Mouse (Mus musculus): Measurements from ENCODE around the gene Sv2a. TPM values are rescaled to one million over a fixed set of nuclear protein-coding genes. Genes with fewer than 3 reads are reported as not detected.
"Not testable (repeated sequence)": the region's sequence is repeated elsewhere in the genome, so short reads cannot be mapped to it uniquely, and the experiment has no call there.

The Sv2a gene
- polyA plus RNA-seq, 1 experiment, result 3.9 TPM

DNA sequence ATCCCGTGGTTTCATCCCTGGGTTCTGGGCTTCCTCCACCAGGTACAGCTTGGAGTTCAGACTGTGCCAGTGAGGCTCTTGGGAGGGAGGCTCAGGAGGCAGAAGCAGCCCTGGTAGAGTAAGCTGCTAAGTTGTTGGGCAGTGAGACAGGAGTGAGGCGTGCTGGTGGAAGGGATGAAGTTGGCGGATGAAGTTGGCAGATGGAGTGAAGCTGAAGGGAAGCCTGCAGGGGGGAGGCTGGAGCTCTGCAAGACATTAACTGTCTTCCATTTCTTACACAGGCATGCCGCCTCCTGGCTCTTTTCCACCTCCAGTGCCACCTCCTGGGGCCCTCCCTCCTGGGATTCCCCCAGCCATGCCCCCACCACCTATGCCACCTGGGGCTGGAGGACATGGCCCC, 6.9 kb upstream of the Sv2a start:
- DNase-seq (ENCODE audit: low read depth), result not testable (repeated sequence)

DNA sequence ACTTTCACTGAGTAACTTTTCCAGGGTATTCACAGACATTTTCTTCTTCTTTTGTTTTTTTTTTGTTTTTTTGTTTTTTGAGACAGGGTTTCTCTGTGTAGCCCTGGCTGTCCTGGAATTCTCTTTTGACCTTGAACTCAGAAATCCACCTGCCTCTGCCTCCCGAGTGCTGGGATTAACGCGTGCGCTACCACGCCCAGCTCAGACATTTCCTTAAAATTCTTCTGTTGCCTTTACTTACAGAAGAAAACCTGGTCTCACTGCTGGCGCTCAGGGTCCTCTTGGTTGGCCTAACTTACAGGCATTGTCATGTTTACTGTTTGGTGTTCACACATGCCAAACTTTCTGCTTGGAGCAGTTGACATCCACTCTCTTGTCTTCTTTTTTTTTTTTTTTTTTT, 5.7 kb upstream of the Sv2a start:
- no peak for DNase-seq (ENCODE audit: low read depth)

DNA sequence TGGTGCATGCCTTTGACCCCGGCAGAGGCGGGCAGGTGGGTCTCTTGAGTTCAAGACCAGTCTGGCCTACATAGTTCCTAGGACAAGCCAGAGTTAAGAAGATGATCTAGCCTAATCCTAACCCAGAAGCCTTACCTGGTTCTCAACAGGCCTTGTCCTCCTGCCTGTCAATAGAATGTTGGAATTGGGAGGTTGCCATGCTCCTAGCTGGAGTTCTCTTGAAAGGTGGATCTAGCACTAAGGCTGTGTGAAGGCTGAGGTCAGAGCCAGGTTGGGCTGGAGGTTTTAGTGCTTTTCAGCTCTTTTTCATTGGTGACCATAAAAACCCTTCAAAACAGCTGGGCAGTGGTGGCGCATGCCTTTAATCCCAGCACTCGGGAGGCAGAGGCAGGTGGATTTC, 2.5 kb upstream of the Sv2a start:
- no peak for DNase-seq (ENCODE audit: low read depth)

DNA sequence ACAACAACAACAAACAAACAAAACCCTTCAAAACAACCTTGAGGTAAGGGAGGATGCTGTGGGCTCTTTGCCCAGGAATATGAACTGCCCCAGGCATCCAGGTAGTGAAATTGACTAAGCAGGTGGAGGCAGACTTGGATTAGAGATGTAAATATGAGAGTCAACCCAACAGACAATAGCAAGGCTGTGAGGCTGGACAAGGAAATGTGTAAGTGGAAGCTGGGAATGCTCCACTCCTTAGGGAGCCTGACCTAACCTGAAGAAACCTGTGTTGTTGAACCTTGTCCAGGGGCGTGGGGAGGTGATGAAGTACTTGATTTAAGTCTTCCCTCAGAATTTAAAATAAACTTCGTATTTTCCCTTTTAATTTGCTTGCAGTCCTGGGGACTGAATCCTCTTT, 2.0 kb upstream of the Sv2a start:
- no peak for DNase-seq (ENCODE audit: low read depth)

DNA sequence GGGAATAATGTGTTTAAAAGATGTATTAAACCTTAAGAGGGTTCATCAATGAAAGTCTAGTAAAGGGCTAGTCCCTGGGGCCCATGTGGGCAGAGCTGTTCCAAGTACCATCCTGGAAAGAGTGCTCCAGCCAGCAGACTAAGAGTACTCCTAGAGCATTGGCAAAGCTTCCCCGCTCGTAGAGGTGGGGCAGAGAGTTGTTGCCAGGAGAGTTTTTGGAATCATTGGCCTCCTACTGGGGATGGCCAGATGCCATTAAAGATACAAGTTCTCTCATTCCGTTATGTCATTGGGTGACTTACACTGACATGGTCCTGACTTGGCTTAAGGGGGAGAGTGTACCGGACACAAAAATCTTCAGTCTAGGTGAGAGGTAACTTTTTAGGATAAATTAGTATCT, 1.4 kb upstream of the Sv2a start:
- DNase-seq (ENCODE audit: low read depth), result no peak

DNA sequence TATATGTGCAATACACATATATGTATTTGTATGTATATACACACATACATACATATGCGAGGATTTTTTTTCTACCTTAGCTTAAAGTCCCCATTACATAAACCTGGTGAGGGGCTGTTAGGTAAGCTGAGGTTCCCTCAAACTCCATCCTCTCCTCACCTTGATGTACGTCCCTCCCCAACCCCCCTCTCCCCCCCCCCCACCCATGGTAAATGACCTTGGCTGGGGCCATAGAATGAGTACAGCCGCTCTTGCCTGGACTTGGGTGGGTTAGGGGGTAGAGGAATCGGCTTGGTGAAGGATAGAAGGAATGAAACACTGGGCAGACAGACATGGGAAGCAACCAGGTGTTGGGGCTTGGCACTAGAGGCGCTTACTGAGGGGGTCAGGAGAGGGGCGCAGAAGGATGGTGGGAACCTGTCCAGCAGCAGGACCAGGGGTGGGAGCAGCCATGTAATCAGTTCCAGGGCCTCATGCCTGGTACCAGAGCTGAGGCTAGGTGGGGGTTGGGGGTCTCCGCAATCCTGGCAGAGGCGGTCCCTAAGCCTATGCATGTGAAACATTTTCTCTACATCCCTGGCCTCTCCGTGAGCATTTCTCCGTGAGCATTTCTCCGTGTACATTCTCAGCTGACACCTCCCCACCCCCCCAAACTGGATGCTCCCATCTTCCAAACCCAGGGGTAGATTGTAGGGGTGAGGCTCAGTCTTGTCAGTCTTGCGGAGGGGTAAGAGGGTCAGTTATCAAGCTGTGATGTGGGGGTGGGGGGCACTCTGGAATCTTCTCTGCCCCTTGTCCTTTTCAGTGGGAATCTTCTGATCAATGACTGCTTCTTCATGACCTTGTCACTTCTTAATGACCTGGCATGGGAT, 795 bp downstream of the Sv2a start:
- DNase-seq (ENCODE audit: low read depth), result no peak

DNA sequence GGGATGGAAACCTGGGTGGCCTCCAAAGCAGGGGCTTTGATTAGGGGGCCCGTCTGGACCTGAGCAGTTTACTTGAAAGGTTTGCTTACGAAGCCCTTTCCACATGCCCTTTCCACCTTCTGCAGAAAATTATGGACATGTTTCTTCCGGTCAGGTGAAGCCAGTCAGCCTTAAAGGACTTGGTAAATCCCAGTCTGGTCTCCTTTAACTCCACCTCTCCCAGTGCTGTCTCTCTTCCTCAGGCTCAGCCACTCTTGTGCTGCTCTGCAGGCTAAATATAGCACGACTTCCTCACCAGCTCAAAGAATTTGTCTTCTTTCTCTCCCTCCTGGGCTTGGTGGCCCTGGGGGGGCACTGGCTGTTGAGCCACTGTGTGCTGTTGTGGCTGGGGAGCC, 1.4 kb downstream of the Sv2a start:
- no peak for DNase-seq (ENCODE audit: low read depth)

- DNase-seq (ENCODE audit: low read depth), result no peak
Observed at GRCm38 (mm10) chr3:96192977-96193376, 12.0 kb downstream of the Sv2a start.

GRCm38 (mm10) chr3:96194966-96195365, 14.0 kb downstream of the Sv2a start:
- DNase-seq (ENCODE audit: low read depth), result no peak

DNA sequence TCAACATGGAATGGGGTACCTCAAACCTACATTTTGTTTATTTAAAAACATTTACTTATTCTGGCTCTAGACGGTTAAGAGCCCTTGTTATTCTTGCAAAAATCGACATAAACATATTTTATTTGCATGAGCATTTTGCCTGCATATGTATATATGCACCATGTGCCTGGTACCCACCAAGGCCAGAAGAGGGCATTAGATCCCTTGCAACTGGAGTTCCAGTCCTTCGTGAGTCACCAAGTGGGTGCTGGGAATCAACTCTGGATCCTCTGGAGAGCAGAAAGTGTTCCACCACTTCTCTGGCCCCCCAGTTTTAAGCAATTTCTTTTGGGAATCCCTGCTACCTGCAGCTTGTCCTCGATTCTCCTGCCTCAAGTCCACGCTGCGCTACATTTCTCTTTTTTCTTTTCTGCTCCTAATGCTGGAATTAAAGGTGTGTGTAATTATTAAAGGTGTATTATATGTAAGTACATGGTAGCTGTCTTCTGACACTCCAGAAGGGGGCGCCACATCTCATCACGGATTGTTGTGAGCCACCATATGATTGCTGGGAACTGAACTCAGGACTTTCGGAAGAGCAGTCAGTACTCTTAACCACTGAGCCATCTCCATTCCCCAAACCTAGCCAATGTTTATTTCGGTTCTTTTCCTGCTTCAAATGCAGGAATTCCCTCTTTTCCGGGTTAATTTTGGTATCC, 14.8 kb downstream of the Sv2a start:
- no peak for DNase-seq (ENCODE audit: low read depth)

DNA sequence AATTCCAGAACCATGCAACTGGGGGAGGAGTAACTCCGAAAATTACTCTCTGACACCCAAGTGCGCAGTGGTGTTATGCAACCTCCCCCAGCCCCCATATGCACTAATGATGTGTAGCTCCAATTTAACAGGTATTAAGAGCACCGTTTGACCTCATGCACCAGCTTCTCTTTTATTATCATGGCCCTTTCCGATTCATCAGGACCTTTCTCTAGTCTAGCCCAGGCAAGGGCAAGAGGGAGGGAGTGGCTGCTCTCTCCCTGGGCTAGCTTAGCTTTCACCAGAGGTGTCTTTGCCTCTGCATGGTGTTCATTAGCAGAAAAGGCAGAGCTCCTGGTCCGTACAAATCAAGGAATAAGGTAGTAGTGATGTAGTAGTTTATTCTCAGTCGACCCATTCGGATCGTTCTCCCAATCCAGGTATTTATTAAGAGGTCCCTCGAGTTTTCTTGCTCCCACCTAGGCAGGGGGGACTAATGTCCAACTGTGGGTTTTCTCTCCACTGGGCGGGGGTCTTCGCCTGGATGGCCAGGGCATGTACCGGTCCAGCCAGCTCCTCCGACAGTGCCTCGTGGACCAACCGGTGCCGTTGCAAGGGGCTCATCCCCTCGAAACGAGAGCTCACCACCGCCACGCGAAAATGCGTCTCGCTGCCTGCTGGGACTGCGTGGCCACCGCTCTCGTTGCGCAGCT, 15.6 kb downstream of the Sv2a start:
- DNase-seq (ENCODE audit: low read depth), result no peak

- DNase-seq (ENCODE audit: low read depth), result no peak
Observed at GRCm38 (mm10) chr3:96197129-96197749, 16.3 kb downstream of the Sv2a start.

DNA sequence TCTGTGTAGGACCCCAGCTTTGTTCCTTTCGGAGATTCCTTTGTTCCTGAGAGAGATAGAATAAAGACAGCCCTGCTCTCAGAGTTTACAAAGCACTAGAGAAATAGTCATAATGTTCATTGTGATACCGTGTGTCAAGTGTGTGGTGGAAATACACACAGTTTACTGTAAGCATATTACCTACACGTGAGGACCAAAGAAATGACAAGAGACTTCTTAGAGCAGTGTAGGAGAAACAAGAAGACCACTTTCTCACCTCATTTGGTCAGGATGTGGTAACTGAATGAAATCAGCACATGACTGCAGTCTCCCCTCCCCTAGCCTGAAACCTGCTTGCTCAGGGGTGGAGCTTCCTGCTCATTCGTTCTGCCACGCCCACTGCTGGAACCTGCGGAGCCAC, 17.2 kb downstream of the Sv2a start:
- peak; percentile 17 for DNase-seq (ENCODE audit: low read depth)

GRCm38 (mm10) chr3:96198601-96199251, 17.8 kb downstream of the Sv2a start:
- not testable (repeated sequence) for DNase-seq (ENCODE audit: low read depth)

GRCm38 (mm10) chr3:96199731-96200130, 18.8 kb downstream of the Sv2a start:
- DNase-seq (ENCODE audit: low read depth), result no peak

DNA sequence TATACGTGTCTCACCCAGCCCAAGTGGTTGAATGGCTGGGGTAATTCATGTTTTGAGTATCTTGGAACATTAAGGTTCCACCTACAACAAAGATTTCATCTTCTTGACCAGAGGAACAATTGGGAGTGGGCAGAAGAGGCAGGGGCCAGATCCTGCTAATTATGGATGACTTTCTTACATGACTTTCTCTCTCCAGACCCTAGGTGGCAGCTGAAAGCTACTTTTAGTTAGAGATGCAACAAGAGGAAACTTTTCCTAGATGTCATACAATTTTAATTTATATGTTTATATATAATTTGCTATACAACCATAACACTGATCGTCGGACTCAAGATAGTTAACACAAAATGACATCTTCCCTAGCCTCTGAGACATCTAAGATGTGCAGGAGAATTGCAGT, 26.9 kb downstream of the Sv2a start:
- DNase-seq (ENCODE audit: low read depth), result no peak

GRCm38 (mm10) chr3:96209242-96209641, 28.3 kb downstream of the Sv2a start:
- DNase-seq (ENCODE audit: low read depth), result no peak

- DNase-seq (ENCODE audit: low read depth), result no peak
Observed at GRCm38 (mm10) chr3:96219191-96219641, 38.3 kb downstream of the Sv2a start.

DNA sequence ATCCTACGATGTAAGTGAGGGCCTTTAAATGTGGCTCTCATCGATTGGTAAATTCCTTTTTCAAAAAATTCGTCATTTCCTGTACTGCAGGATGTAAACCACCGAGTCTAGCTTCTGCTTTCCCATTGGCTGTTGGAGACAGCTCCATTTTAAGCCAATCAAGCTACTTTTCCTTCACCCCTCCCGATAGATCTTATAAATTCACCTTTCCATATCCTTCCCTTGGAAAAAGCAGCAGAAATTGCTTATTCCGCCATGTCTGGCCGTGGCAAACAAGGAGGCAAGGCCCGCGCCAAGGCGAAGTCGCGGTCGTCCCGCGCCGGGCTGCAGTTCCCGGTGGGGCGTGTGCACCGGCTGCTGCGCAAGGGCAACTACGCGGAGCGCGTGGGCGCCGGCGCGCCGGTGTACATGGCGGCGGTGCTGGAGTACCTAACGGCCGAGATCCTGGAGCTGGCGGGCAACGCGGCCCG, 38.7 kb downstream of the Sv2a start, which contains the start of the genes Bola1 and Hist2h2ab:
Bola1 (minus strand) TSS at position 49 of the 470 bp plus-strand sequence.
Hist2h2ab (plus strand) TSS at position 205 of the 470 bp plus-strand sequence.
- DNase-seq (ENCODE audit: low read depth), result no peak

- not testable (repeated sequence) for DNase-seq (ENCODE audit: low read depth)
Observed at GRCm38 (mm10) chr3:96220131-96220764, 39.3 kb downstream of the Sv2a start.

Data from gonadal fat pad, adult 2 months (tissue).